Mouse (Mus musculus) lung, postnatal 0 days (tissue): ENCODE data around the gene Clca3a1.

Experiments used
- CTCF ChIP-seq: IDR thresholded peaks from 2 replicates; pipeline ENCODE4 v1.5.1; 2016; ENCODE audit warnings: antibody characterized with exemption, mild to moderate bottlenecking
- EP300 ChIP-seq: IDR thresholded peaks from 2 replicates; pipeline ENCODE4 v1.6.1; 2016; ENCODE audit warnings: antibody characterized with exemption, mild to moderate bottlenecking, control low read depth

- TF ChIP-seq CTCF = no peak
- no peak for TF ChIP-seq EP300
Observed at GRCm38 (mm10) chr3:144721860-144722256, 38.9 kb downstream of the Clca3a1 start.
